Mouse (Mus musculus): ENCODE data around the gene Ank2.

Gene Ank2

GRCm38 (mm10) chr3:126977399-126977798 is 521.8 kb downstream of the Ank2 start:
- in situ Hi-C loops (cut with MboI) = no loop called here

- in situ Hi-C loops (cut with MboI) = no loop called here
Observed at GRCm38 (mm10) chr3:126976793-126977192, 522.4 kb downstream of the Ank2 start.

DNA sequence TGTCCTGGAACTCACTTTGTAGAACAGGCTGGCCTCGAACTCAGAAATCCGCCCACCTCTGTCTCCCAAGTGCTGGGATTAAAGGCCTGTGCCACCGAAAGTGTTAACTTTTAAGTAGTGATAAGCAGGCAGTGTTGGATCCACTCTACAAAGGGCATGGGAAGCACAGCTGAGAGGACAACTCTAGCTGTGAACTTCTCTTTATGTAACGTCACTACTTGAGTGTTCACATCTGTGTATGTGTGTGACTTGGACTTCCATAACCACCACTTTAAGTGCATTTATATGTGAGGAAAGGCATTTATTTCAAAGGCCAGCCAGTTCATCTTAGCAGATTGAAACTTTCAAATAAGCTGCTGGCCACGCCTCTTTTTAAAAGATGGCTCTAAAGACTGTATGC is 523.7 kb downstream of the Ank2 start:
- in situ Hi-C loops (cut with MboI) = no loop called here

DNA sequence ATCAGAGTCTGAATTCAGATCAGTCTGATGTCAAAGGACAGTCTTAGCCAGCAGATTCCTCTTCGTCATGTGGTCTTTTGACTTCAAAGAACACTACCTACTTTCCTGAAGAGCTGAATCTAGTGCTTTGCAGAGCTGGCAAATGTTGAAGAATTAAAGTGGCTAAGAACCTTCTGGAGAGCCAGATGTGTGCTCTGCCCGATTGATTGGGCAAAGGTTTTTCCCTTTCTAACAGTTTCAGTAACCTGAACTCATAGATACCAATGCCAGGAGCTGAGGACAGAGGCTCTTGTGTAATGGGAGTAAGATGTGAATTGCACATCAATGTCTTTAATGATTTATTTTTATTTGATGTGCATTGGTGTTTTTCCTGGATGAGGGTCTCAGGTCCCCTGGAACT is 525.6 kb downstream of the Ank2 start:
- in situ Hi-C loops (cut with MboI) = no loop called here

- in situ Hi-C loops (cut with MboI) = no loop called here
Observed at GRCm38 (mm10) chr3:126971531-126971930, 527.6 kb downstream of the Ank2 start.

- in situ Hi-C loops (cut with MboI) = no loop called here
Observed at GRCm38 (mm10) chr3:126968721-126969120, 530.4 kb downstream of the Ank2 start.

- in situ Hi-C loops (cut with MboI) = no loop called here
Observed at GRCm38 (mm10) chr3:126965767-126966166, 533.4 kb downstream of the Ank2 start.

DNA sequence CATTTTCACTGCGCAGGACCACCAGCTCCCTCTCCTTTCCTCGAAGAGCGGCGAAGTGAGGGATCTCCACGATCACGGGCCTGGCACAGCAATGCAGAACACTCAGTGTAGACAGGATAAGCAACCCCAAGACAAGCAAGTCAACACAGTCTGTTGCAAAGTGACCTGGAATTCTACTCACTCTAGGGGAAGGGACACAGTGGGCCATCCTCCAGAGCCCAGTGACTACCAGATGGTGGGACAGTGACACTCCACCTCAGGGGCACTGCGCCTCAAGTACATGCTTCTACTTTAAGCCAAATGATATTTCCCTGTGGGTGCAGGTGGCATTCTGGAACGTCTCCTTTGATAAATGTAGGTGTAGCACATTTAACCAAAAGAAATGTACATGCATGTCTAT is 536.8 kb downstream of the Ank2 start:
- in situ Hi-C loops (cut with MboI) = no loop called here

GRCm38 (mm10) chr3:126952698-126953097 is 546.5 kb downstream of the Ank2 start:
- in situ Hi-C loops (cut with MboI) = no loop called here

DNA sequence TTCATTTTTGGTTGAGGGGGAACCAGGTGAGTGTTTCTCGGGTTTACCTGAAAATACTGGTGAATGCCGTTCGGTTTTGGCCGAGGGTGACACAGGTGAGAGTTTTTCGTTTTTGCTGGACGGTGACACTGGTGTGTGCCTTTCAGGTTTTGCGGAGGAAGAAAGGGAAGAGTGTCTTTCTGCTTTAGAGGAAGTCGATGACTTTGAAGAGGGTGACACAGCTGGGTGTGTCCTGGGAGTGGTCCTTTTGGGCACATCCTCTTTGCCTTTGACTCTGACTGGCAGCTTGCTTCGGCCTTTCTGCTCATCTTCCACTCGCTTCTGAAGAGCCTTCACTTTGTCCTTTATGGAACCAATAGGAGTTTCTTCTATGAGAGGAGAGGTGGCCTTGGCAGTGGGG is 552.6 kb downstream of the Ank2 start:
- in situ Hi-C loops (cut with MboI) = no loop called here

- in situ Hi-C loops (cut with MboI) = no loop called here
Observed at GRCm38 (mm10) chr3:126944838-126945237, 554.3 kb downstream of the Ank2 start.

GRCm38 (mm10) chr3:126944081-126944480 is 555.1 kb downstream of the Ank2 start:
- in situ Hi-C loops (cut with MboI) = no loop called here

GRCm38 (mm10) chr3:126940452-126940851 is 558.7 kb downstream of the Ank2 start:
- in situ Hi-C loops (cut with MboI) = no loop called here

DNA sequence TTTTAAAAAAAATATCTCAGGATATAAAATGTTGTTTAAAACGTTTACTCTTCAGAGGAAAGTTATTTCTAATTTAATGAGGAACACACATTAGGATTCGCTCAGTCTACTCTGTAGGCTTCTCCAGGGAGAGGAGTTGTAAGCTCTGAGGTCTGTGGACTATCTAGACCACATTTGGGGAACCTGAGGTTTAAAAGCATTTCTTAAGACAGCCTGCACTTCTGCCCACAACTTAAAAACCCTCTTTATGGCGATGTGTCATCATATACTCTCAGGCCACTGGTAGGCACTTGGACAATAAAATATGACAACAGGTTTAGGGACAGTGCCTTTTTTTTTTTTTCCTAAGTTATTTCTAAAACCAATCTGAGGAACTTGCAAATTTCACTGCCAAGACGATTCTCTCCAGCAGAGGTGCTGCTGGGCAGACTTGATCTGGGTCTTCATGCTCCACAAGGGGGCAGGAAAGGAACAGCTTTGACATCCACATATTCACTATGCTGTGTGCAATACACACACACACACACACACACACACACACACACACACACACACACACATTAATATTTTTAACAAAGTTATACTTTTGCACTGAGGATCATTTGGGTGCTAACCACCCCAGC is 567.2 kb downstream of the Ank2 start:
- in situ Hi-C loops (cut with MboI) = no loop called here

DNA sequence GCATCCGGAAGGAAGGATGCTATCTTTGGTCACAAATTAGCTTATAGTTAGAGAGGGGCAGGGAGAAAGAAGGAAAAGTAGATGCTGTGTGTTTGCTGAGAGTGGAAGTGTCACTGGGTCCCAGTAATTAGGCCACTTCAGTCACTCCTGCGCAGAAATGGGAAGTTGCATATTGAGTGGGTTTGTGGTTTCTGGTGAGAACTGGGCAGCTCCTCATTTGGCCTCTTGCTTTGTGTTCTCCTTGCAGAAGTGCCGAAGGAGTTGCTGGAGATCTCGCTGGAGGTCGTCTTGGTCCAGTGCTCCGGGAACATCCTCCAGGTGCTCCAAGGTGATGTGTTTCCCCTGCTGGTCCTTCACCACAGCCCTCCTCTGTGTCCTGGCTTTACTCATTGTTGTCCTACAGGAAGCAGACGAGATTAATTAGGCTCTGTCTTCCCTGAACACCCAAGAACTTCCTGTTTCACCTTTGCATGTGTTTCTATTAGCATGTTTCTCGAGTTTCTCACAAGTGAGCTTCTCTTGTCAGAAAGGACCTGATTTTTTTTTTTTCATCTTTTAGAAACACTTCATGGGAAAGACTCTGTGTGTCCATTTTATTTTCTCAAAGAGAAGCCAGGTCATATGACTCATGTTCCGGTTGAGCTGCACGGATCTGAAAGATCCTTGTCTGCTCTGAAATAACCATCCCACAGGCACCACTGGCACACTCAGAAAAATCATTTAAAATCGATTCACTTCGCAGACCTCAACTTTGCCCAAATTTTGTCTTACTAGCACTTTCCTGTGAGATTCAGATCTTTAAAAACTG is 575.4 kb downstream of the Ank2 start:
- in situ Hi-C loops (cut with MboI) = no loop called here

- in situ Hi-C loops (cut with MboI) = no loop called here
Observed at GRCm38 (mm10) chr3:126921941-126922340, 577.2 kb downstream of the Ank2 start.

- in situ Hi-C loops (cut with MboI) = no loop called here
Observed at GRCm38 (mm10) chr3:126920296-126920695, 578.9 kb downstream of the Ank2 start.

DNA sequence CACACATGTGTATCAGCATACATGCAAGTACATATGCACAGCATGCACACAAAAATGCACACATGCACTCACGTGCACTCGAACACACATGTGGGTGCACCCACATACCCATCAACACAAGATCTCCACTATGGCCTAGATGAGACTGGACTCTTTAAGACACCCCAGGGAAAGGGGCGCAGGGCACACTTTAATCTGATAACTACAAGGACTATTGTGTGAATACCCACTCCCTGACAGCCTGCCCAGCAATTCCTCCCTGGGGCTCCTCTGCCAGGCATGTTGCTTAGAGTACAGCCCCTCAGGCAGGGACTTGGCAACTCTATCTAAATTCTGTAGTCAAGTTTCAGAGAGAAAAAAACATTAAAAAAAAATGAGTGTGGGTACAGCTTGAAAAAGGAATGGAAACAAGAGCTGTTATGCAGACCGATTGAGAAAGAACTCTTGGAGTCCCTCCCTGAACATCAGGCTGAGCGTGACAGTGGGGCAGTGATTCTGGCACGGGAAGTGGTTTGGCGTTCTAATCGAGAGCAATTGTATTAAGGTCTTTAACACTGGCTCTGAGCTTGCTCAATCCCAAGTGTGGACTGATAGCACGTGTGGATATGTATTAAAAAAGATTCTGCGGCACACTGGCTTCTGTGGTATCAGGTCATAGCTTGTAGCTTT is 580.2 kb downstream of the Ank2 start:
- in situ Hi-C loops (cut with MboI) = no loop called here

- in situ Hi-C loops (cut with MboI) = no loop called here
Observed at GRCm38 (mm10) chr3:126916381-126916780, 582.8 kb downstream of the Ank2 start.

DNA sequence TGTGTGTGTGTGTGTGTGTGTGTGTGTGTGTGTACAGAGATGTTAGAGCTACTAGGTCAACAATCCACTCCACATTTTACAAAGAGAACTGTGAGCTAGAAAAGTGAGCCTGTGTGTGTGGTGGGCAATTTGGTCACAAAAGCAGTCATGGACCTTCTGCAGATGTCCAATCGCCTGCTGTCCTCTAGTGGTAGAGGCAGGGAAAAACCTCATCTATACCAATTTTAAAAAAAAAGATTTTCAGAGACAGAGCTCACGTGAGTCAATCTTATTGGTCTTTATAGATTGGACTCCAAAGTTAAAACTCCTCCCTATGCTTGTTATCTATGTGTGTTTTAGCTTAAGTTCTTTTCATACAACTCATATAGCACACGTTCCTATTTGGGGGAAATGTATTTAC is 595.6 kb downstream of the Ank2 start:
- in situ Hi-C loops (cut with MboI) = no loop called here

DNA sequence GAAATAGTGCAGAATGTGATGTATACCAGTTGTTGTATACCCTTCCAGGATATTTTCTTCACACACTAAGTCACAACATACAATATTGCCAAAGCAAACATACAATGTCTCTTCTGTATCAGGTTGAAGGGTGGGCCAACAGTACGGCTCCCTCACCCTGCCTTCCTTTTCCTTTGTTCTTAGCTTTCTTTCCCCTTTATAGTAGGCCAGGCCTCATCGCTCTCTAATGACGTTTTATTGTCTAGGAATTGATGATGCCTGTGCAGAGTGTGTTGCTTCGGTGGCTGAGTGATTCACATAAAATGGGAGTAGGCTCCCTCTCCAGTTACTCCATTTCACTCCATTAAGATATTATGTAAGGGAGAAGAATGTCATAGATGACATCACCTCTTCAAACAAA is 612.5 kb downstream of the Ank2 start:
- in situ Hi-C loops (cut with MboI) = no loop called here

DNA sequence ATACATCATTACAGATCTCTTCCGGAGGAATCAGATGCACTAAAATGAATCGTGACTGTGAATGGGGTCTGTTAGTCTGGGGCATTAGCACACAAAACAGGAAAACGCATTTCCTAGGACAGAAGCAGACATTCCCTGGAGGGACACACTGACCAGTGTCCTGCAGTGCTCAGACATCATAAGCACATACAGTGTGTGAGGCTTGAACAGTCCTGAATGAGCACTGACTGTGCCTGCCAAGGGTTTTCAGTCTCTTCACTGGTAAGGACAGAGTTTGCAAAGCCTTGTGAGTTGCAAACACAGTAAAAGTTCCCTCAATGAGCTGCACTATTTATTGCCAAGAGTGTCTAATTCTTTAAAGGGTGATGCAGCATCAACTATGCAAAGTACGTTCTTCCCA is 613.1 kb downstream of the Ank2 start:
- in situ Hi-C loops (cut with MboI) = no loop called here

GRCm38 (mm10) chr3:126878233-126878632 is 620.9 kb downstream of the Ank2 start:
- in situ Hi-C loops (cut with MboI) = no loop called here

Data from mature B cell (primary cell).